Mouse (Mus musculus): ENCODE measurements around the gene Ccdc141. TPM values are rescaled to one million over a fixed set of nuclear protein-coding genes. Genes with fewer than 3 reads are reported as not detected.
"Not testable (repeated sequence)": the region's sequence is repeated elsewhere in the genome, so short reads cannot be mapped to it uniquely, and the experiment has no call there.

The Ccdc141 gene
- polyA plus RNA-seq, 1 experiment: 11.2 TPM

DNA sequence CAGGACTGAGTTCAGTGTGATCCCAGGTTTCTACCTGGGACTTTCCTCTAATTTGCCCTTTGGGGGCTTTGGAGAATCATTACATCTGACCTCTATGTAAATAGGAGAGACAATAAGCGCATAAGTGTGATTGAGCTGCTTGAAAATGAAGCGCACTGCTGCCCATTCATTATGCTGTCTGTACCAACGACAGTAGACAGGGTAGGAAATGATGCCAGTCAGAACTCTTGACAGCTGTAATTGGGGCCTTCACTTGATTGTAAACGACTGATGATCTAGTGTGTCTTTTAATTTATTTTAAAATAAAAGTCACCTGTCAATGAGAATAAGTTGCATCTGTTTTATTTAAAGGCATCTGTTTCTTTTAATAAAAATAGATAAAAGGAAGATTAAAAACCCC, 152.7 kb downstream of the Ccdc141 start:
- H3K27ac ChIP-seq (ENCODE audit: insufficient read depth, low read length): no peak overlapping the region
- H3K4me1 ChIP-seq (ENCODE audit: control insufficient read depth, insufficient read depth, low read length): no peaks in the 10 kb centered on the region
- H3K4me3 ChIP-seq (ENCODE audit: insufficient read depth, low read length): no peak overlapping the region
- no peak for TF ChIP-seq CTCF (IDR thresholded peaks at IDR 0.05; ENCODE audit: extremely low read depth, insufficient read depth, low read length)
- no peak for TF ChIP-seq POLR2A (IDR thresholded peaks at IDR 0.05; ENCODE audit: extremely low read depth, insufficient read depth, low read length)

DNA sequence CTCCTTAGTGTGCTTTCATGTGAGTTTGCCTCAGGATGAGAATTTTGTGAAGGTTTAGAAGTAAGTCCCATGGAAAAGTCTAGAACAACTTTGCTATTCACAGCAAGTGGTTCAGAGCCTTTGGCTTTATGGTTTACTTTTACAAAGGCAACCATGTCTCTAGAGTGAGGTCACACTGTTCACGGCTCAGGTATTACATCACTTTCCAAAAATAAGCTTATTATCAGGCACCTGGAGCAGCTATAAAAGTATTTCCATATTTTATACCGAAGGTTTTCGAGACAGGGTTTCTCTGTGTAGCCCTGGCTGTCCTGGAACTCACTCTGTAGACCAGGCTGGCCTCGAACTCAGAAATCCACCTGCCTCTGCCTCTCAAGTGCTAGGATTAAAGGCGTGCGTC, 157.0 kb downstream of the Ccdc141 start:
- H3K4me3 ChIP-seq (ENCODE audit: insufficient read depth, low read length); H3K27ac ChIP-seq (ENCODE audit: insufficient read depth, low read length); H3K4me1 ChIP-seq (ENCODE audit: control insufficient read depth, insufficient read depth, low read length): not testable (repeated sequence)

DNA sequence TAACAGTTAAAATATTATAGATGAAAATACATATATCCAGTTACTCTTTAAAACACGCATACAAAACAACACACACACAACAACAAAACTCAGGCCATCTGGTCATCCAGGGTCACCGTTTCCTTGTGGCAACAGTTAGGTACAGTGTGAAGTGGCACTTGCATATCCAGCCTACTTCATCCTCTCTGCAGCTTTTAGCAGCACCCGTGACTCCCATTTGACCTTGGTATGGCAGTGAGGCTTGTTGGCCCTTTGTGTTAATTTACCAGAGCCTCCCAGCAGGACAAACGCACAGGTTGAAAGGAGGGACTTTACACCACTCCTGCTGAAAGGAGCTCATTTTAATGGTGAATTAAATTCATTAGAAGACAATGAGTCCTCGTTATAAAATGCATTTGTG, 158.5 kb downstream of the Ccdc141 start:
- no peak for TF ChIP-seq CTCF (IDR thresholded peaks at IDR 0.05; ENCODE audit: extremely low read depth, insufficient read depth, low read length)
- no peak for TF ChIP-seq POLR2A (IDR thresholded peaks at IDR 0.05; ENCODE audit: extremely low read depth, insufficient read depth, low read length)
- Histone ChIP-seq H3K4me1 (ENCODE audit: control insufficient read depth, insufficient read depth, low read length) (no peaks in the 10 kb centered on the region), H3K27ac (ENCODE audit: insufficient read depth, low read length) (no peak overlapping the region), H3K4me3 (ENCODE audit: insufficient read depth, low read length) (no peak overlapping the region)

- no peak overlapping the region for H3K4me3 ChIP-seq (ENCODE audit: insufficient read depth, low read length)
- TF ChIP-seq POLR2A (IDR thresholded peaks at IDR 0.05; ENCODE audit: extremely low read depth, insufficient read depth, low read length) (no peak), CTCF (IDR thresholded peaks at IDR 0.05; ENCODE audit: extremely low read depth, insufficient read depth, low read length) (no peak)
- H3K4me1 ChIP-seq (ENCODE audit: control insufficient read depth, insufficient read depth, low read length): no peaks in the 10 kb centered on the region
- no peak overlapping the region for H3K27ac ChIP-seq (ENCODE audit: insufficient read depth, low read length)
Observed at GRCm38 (mm10) chr2:77007015-77007414, 163.4 kb downstream of the Ccdc141 start.

DNA sequence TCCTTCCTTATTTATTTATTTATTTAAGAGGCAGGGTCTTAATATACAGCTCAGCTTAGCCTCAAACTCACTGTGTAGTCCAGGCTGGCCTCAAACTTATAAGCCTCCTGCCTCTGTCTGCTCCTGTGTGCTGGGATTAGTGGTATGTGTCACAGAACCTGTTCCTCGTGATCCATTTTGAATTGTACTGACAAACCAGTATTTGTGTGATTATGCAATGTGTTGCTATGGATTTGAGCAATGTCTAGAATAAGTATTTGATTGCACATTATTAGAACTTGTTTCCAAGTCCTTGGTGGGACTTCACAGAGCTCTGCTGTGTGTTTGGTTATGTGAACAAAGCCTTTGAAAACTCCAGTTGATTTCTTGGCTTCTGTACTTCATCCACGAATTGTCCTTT, 167.3 kb downstream of the Ccdc141 start:
- no peak overlapping the region for H3K27ac ChIP-seq (ENCODE audit: insufficient read depth, low read length)
- no peak overlapping the region for H3K4me3 ChIP-seq (ENCODE audit: insufficient read depth, low read length)
- no peak for TF ChIP-seq POLR2A (IDR thresholded peaks at IDR 0.05; ENCODE audit: extremely low read depth, insufficient read depth, low read length)
- no peak for TF ChIP-seq CTCF (IDR thresholded peaks at IDR 0.05; ENCODE audit: extremely low read depth, insufficient read depth, low read length)
- no peaks in the 10 kb centered on the region for H3K4me1 ChIP-seq (ENCODE audit: control insufficient read depth, insufficient read depth, low read length)

DNA sequence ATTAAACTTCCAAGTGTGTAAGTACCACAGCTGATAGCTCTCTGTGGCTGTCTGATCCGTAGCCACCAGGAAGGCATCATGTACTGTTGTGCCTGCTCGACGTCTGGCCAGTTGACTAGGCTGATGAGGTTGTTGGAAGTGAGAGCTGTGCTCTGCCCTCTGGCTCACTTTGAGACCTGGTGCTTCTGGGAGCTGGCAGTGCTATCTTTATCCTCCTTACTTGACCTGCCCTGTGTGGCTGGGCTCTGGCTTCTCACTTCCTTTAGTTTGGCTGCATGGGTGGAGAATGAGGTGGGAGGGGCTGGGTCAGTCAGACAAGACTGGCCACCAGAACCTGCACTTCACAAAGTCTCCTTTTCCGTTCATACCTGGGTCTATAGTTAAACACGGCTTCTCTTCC, 172.1 kb downstream of the Ccdc141 start:
- no peak overlapping the region for H3K4me3 ChIP-seq (ENCODE audit: insufficient read depth, low read length)
- H3K4me1 ChIP-seq (ENCODE audit: control insufficient read depth, insufficient read depth, low read length): no peaks in the 10 kb centered on the region
- no peak for TF ChIP-seq CTCF (IDR thresholded peaks at IDR 0.05; ENCODE audit: extremely low read depth, insufficient read depth, low read length)
- no peak for TF ChIP-seq POLR2A (IDR thresholded peaks at IDR 0.05; ENCODE audit: extremely low read depth, insufficient read depth, low read length)
- no peak overlapping the region for H3K27ac ChIP-seq (ENCODE audit: insufficient read depth, low read length)

DNA sequence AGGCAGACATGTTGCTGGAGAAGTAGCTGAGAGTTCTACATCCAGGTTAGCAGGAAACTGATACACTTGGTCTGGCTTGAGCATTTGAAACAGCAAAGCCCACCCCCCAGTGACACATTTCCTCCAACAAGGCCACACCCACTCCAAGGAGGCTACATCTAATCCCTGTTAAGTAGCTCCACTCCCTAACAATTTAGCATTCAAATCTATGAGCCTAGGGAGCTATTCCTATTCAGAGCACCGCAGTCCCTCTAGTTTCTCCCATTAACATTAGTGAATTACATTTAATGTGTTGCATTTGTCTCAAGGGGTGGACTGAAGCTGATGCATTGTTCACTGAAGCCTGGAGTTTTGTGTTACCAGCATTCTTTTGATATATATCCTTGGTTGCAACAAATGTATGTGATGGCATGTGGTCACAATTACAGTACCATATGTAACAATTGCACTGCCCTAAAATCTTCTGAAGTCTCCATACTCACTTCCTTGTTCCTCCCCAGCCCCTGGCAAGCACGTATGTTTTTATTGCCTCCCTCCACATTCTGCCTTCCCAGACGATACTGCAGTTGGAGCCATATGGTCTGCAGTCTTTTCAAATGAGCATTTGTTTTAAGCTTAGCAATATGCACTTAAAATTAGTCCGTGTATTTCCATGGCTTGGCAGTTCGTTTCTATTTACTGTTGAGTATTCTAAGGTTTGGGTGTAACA, 177.8 kb downstream of the Ccdc141 start:
- Histone ChIP-seq H3K27ac (ENCODE audit: insufficient read depth, low read length) (no peak overlapping the region), H3K4me1 (ENCODE audit: control insufficient read depth, insufficient read depth, low read length) (no peaks in the 10 kb centered on the region), H3K4me3 (ENCODE audit: insufficient read depth, low read length) (no peak overlapping the region)
- TF ChIP-seq POLR2A (IDR thresholded peaks at IDR 0.05; ENCODE audit: extremely low read depth, insufficient read depth, low read length) (no peak), CTCF (IDR thresholded peaks at IDR 0.05; ENCODE audit: extremely low read depth, insufficient read depth, low read length) (no peak)

- TF ChIP-seq CTCF (IDR thresholded peaks at IDR 0.05; ENCODE audit: extremely low read depth, insufficient read depth, low read length) (no peak), POLR2A (IDR thresholded peaks at IDR 0.05; ENCODE audit: extremely low read depth, insufficient read depth, low read length) (no peak)
- Histone ChIP-seq H3K4me3 (ENCODE audit: insufficient read depth, low read length) (no peak overlapping the region), H3K4me1 (ENCODE audit: control insufficient read depth, insufficient read depth, low read length) (no peaks in the 10 kb centered on the region), H3K27ac (ENCODE audit: insufficient read depth, low read length) (no peak overlapping the region)
Observed at GRCm38 (mm10) chr2:76987317-76987716, 183.1 kb downstream of the Ccdc141 start.

DNA sequence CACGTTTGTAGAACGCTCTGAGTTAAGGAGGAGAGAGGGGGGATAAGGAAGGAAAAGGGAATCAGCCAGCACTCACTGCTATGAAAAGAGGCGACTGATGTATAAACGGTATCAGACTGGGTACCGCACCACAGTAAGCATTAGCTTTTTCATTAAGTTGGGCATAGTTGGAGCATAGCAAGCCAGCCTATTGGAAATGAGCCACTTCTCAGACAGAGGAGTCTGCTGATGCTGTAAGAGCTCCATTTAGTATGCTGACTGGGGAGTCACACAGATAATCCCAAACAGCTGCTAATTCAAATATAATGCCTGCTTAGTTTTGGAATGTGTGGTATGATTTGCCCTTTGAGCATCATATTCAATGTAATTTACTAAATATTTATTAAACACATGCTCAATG, 186.1 kb downstream of the Ccdc141 start:
- no peak overlapping the region for H3K4me3 ChIP-seq (ENCODE audit: insufficient read depth, low read length)
- no peaks in the 10 kb centered on the region for H3K4me1 ChIP-seq (ENCODE audit: control insufficient read depth, insufficient read depth, low read length)
- H3K27ac ChIP-seq (ENCODE audit: insufficient read depth, low read length): no peak overlapping the region
- TF ChIP-seq CTCF (IDR thresholded peaks at IDR 0.05; ENCODE audit: extremely low read depth, insufficient read depth, low read length) (no peak), POLR2A (IDR thresholded peaks at IDR 0.05; ENCODE audit: extremely low read depth, insufficient read depth, low read length) (no peak)

DNA sequence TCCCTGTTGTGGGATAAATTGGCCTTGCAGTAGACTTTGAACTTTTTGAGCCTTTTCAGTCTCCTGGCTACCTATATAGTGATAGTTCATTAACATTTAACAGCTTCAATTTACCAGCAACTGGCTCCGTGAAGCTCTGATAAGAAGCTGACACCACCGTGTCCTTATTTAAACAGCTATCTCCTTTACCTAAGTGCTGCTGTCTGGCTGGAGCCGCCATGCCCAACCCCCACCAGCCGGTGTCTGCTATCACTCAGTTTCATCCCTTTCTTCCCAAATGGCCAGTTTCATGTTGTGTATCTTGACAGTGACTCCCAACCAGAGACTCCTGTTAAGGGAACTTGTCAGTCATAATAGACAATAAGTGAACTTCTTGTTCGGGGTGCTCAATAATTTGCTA, 186.8 kb downstream of the Ccdc141 start:
- H3K4me1 ChIP-seq (ENCODE audit: control insufficient read depth, insufficient read depth, low read length): no peaks in the 10 kb centered on the region
- TF ChIP-seq CTCF (IDR thresholded peaks at IDR 0.05; ENCODE audit: extremely low read depth, insufficient read depth, low read length) (no peak), POLR2A (IDR thresholded peaks at IDR 0.05; ENCODE audit: extremely low read depth, insufficient read depth, low read length) (no peak)
- H3K4me3 ChIP-seq (ENCODE audit: insufficient read depth, low read length): no peak overlapping the region
- no peak overlapping the region for H3K27ac ChIP-seq (ENCODE audit: insufficient read depth, low read length)

All from cortical plate, adult 2 months (tissue).